Mouse (Mus musculus) c-Kit-positive CD71-negative TER-119-negative erythroid progenitor cells, embryonic 14.5 days (primary cell): ENCODE results near the gene Dgkh.

Source experiments
- DNase-seq: peaks from one replicate; pipeline ENCODE4 v3.0.0-alpha.2; 2013; ENCODE audit warnings: low read depth

The Dgkh gene

DNA sequence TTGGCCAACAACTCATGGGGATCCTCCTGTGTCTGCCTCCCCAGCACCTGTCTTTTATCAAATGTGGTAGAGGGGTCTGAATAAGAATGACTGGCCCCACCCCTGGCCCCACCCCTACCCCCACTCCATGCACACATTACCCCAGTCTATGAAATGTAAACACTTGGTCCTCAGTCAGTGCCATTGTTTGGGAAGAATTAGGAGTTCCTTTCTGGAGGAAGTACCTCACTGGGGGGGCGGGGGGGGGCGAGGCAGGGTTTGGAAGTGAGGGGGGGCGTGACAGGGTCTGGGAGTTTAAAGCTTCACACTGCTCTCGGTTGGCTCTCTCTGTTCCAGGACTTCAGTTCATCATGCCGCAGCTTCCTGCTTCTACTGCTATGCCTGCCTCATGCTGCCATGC lies 10.5 kb downstream of the Dgkh start:
- DNase-seq = no peak

GRCm38 (mm10) chr14:78716035-78716434 lies 16.5 kb downstream of the Dgkh start:
- no peak for DNase-seq

- no peak for DNase-seq
These were observed 19.9 kb downstream of the Dgkh start for GRCm38 (mm10) chr14:78712565-78713148.

GRCm38 (mm10) chr14:78710647-78711046 lies 21.9 kb downstream of the Dgkh start:
- DNase-seq = no peak

GRCm38 (mm10) chr14:78705616-78706015 lies 27.0 kb downstream of the Dgkh start:
- no peak for DNase-seq

DNA sequence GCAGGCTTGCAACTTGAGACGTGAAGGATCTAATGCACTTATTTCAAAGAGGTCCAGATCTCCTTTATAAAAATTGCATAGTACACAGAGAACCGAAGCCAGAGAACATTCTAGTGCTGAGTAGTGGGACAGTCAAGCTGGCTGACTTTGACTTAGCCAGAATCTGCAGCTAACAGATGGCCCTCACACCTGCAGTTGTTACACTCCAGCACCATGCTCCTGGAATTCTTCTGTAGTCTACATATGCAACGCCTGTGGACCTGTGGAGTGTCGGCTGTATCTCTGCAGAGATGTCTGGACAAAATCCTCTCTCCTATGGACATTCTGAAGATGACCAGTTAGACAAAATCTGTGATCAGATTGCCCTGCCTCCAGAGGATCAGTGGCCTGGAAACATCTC lies 28.6 kb downstream of the Dgkh start:
- no peak for DNase-seq

- no peak for DNase-seq
These were observed 29.2 kb downstream of the Dgkh start for GRCm38 (mm10) chr14:78703361-78703760.

GRCm38 (mm10) chr14:78702048-78702447 lies 30.5 kb downstream of the Dgkh start:
- DNase-seq = no peak

DNA sequence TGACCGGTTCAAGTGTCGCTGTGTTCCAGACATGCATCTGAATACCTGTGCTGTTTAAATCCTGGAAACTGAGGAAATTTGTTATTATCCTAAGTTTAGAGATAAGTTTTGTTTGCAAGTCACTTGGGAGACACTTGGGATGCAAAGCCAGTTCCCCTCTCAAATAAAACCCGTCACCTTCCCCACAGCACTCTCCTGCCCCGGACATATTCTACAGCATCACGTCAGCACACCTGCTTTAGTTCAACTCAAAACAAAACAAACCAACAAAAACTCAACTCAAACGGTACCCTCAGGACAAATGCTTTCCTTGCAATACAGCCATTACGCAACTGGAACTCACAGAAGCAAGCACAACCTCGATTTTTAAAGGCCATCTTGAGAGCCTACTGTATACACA lies 31.1 kb downstream of the Dgkh start:
- DNase-seq = no peak

DNA sequence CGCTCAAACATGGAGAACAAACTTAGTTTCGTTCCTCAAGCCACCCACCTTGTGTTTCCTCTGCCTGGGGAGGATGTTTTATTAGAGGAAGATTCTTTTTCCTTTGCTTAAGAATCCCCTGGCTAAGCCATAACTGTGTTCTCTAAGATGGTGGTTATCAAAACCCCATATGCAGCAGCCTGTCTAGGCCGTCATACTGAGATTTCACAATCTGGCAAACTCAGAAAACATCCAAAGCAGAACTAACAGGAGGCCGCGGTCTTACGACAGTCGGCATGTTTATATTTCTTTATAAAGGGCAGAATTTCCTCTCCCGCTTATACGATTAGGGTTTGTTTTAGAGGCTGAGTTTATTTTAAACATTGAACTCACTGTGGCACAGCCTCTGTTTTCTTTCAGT lies 31.5 kb downstream of the Dgkh start:
- no peak for DNase-seq

GRCm38 (mm10) chr14:78699634-78700033 lies 32.9 kb downstream of the Dgkh start:
- no peak for DNase-seq

DNA sequence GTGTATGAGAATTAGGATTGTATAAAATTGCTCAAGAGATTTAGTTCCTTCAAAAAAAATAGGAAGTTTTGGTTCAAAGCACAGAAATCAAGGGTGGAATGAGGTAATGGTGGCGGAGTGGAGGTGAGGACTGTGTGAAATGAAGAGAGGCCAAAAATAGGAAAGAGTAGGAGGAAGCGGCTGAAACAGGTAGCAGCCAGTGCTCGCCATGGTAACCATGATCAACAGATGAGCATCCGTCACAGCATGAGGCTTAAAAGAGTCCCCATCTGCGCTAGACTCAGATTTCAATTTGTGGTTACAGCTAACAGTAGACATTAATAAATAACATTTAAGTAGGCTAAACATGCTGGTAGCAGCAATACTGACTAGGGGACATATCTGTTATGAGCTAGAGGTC lies 33.4 kb downstream of the Dgkh start:
- no peak for DNase-seq

- DNase-seq = no peak
These were observed 38.5 kb downstream of the Dgkh start for GRCm38 (mm10) chr14:78694121-78694520.

DNA sequence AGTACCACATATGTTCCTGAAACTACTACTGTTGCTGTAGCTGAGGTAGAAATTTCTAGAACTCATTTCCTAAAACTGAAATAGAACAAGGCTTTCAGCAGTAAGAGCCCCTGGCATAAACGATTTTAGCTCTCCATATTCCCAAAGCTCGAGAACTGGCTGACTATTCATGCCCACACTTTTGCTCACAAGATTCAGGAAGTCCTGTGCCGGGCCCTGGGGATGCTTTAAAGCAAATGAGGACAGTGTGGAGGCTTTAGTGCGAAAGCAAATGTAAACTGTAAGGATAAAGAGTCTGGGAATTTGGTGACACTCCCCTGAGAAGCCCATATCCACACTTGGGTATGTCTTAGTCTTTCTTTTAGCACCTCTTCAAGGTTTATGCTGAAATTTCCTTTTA lies 40.0 kb downstream of the Dgkh start:
- DNase-seq = no peak

DNA sequence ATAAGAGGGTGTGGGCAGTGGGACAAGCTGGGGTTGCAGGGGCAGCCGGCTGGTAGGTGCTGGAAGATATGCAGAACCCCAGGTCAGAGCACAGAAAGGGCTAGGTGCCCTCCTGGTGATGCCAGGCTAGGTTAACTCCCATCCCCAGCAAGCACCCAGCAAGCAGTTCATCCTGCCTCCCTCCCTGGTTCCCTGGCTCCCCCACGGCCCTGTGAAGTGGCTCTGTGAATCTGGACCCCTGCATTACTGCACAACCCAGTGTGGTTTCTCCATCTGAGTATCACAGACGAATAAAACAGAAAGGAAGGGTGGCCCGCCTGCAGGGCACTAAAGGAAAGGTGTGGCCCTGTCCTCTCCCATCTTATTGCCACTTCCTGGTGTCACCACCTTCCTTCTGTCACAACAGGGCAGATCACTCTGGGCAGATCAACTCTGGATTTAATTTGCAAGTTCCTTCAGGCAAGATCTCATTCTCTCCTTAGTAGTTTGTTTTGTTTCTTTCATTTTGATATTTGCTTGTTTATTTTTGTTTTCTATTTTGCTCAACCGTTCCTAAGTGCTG lies 40.6 kb downstream of the Dgkh start:
- DNase-seq = no peak

GRCm38 (mm10) chr14:78690883-78691282 lies 41.7 kb downstream of the Dgkh start:
- DNase-seq = no peak

GRCm38 (mm10) chr14:78690387-78690786 lies 42.2 kb downstream of the Dgkh start:
- DNase-seq = no peak

- DNase-seq = no peak
These were observed 42.6 kb downstream of the Dgkh start for GRCm38 (mm10) chr14:78689950-78690349.

DNA sequence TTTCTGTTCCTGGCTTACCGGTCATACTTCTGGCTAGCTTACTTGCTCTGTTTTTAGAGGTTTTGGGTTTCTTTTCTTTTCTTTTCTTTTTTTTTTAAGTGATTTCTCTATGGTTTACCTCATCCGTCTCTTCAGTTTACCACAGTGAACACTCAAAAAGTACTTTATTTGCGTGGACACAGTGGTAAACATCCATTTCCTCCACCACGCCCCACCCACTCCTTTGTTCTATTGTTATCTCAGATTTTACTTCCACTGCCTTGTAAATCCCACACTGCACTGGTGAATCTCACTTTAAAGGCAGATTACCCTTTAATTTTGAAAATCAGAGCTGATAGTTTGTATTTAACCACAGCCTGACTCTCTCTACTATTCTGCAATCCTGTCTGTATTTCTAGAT lies 44.9 kb downstream of the Dgkh start:
- DNase-seq = no peak

- DNase-seq = no peak
These were observed 45.9 kb downstream of the Dgkh start for GRCm38 (mm10) chr14:78686701-78687100.

- no peak for DNase-seq
These were observed 48.4 kb downstream of the Dgkh start for GRCm38 (mm10) chr14:78684171-78684570.

- DNase-seq = no peak
These were observed 53.6 kb downstream of the Dgkh start for GRCm38 (mm10) chr14:78678981-78679380.

DNA sequence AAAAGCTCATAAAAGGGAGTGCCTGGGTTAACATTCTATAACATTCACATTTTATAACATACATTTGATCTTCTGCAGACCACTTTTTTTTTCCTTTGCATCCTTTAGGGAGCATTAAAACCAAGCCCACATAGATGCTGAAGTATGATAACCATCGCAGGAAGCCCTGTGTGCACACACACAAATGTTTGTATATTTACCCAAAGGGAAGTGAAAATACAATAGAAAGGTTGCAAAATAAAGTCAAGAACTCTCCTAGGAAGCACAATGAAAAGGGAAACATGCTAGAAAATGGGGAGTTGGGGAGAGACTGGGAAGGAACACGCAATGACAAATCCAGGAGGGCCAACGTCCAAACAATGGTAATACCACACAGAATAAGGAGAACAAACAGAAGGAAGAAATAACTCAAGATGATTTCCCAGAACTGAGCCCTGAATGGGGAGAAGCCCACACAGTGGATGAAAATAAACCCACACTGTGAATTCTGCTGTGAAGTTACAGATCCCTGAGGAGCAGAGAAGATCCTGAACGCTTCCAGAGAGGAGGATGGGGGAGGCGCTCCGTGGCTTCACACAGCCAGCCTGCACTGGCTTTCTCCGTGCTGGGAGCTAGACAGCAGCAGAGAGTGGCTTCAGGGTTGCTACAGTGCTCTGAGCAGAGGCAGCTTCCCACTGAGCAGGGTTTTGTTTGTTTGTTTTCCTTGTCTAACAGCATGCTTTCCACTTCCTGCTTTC lies 54.6 kb downstream of the Dgkh start:
- no peak for DNase-seq

DNA sequence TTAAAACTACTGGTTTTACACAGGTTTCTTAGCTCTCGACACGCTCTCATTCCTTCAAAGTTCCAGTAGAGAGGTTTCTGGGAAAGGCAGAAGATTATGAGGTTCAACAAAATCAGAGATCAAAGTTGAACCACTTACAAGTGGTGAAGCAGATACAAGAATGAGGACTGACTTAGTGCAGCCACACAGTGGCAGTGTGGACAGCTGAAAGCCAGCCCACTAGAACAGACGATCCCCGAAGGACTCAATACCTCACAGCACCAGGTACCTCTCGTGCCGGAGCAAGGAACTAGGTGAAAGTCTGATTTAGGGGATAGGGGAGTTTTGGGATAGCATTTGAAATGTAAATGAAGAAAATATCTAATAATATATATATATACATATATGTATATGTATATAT lies 56.1 kb downstream of the Dgkh start:
- no peak for DNase-seq
